Mouse (Mus musculus) G1E (cell line): ENCODE data around the gene Hspb9.

Source experiments
- CTCF ChIP-seq: IDR thresholded peaks from 2 replicates; pipeline ENCODE4 v1.5.1; 2012; ENCODE audit warnings: low read depth, low read length, inconsistent platforms, mixed read lengths
- GATA1 ChIP-seq: IDR thresholded peaks from 2 replicates; pipeline ENCODE4 v1.6.1; 2012; ENCODE audit warnings: borderline replicate concordance, low read length, inconsistent platforms, mixed read lengths
- POLR2AphosphoS5 ChIP-seq: IDR thresholded peaks from 2 replicates; pipeline ENCODE4 v1.6.1; 2012; ENCODE audit warnings: low read depth, low read length, inconsistent platforms; ENCODE audit not compliant: insufficient replicate concordance
- TAL1 ChIP-seq: conservative IDR thresholded peaks from 2 replicates; pipeline ENCODE4 v1.6.1; 2012; ENCODE audit warnings: low read depth, low read length, inconsistent platforms, mixed read lengths

GRCm38 (mm10) chr11:100741348-100741747 lies 27.7 kb downstream of the Hspb9 start:
- TF ChIP-seq CTCF (no peak), GATA1 (no peak), POLR2AphosphoS5 (no peak), TAL1 (no peak)
